Mouse (Mus musculus): ENCODE data around the gene Cars.

- TF ChIP-seq CTCF (IDR thresholded peaks at IDR 0.05; ENCODE audit: borderline replicate concordance, insufficient read depth, low read length) (no peak), POLR2A (IDR thresholded peaks at IDR 0.05; ENCODE audit: low read depth, low read length) (no peak)
These were observed 89.1 kb downstream of the Cars start for GRCm38 (mm10) chr7:143510593-143511334.

Measured in embryonic fibroblast, embryonic 13.5 days (primary cell).